Mouse (Mus musculus): ENCODE measurements around the gene Gab2. TPM values are rescaled to one million over a fixed set of nuclear protein-coding genes. Genes with fewer than 3 reads are reported as not detected.

Gene Gab2
- total and polyA plus RNA-seq, 2 experiments from 2014 or later = 12.5 to 26.7 TPM

- no peaks in the 10 kb centered on the region for H3K9me3 ChIP-seq (ENCODE audit: low read length)
- no peak for TF ChIP-seq CTCF (IDR thresholded peaks at IDR 0.05; ENCODE audit: low read depth)
- ATAC-seq (no peak), DNase-seq (ENCODE audit: low spot score) (no peak)
- no peak overlapping the region for H3K4me3 ChIP-seq (ENCODE audit: low read length)
- H3K27me3 ChIP-seq (ENCODE audit: insufficient read depth, low read length) = no peaks in the 10 kb centered on the region
- no peak overlapping the region for H3K27ac ChIP-seq
- H3K4me1 ChIP-seq (ENCODE audit: insufficient read depth, low read length) = no peaks in the 10 kb centered on the region
- H3K9ac ChIP-seq (replicated peaks; ENCODE audit: low read length) = no peak overlapping the region
- no peaks in the 10 kb centered on the region for H3K36me3 ChIP-seq (ENCODE audit: insufficient read depth, low read length)
- WGBS = 86% methylated on average over 1 of the region's 1 CpGs
- H3K4me2 ChIP-seq (ENCODE audit: low read depth, low read length) = no peak overlapping the region
Observed at GRCm38 (mm10) chr7:97247661-97248060, 166.3 kb downstream of the Gab2 start.

- DNase-seq (ENCODE audit: low spot score) (no peak), ATAC-seq (no peak)
- Histone ChIP-seq H3K4me3 (ENCODE audit: low read length) (no peak overlapping the region), H3K4me1 (ENCODE audit: insufficient read depth, low read length) (no peaks in the 10 kb centered on the region), H3K9me3 (ENCODE audit: low read length) (no peaks in the 10 kb centered on the region), H3K27me3 (ENCODE audit: insufficient read depth, low read length) (no peaks in the 10 kb centered on the region), H3K9ac (replicated peaks; ENCODE audit: low read length) (no peak overlapping the region), H3K36me3 (ENCODE audit: insufficient read depth, low read length) (no peaks in the 10 kb centered on the region), H3K4me2 (ENCODE audit: low read depth, low read length) (no peak overlapping the region), H3K27ac (no peak overlapping the region)
- WGBS = 75% methylated on average over 5 of the region's 5 CpGs
- TF ChIP-seq CTCF (IDR thresholded peaks at IDR 0.05; ENCODE audit: low read depth) = no peak
Observed at GRCm38 (mm10) chr7:97248136-97248535, 166.8 kb downstream of the Gab2 start.

- Histone ChIP-seq H3K4me2 (ENCODE audit: low read depth, low read length) (no peak overlapping the region), H3K4me3 (ENCODE audit: low read length) (no peak overlapping the region), H3K9ac (replicated peaks; ENCODE audit: low read length) (no peak overlapping the region), H3K36me3 (ENCODE audit: insufficient read depth, low read length) (no peaks in the 10 kb centered on the region), H3K27ac (no peak overlapping the region), H3K27me3 (ENCODE audit: insufficient read depth, low read length) (no peaks in the 10 kb centered on the region), H3K9me3 (ENCODE audit: low read length) (no peaks in the 10 kb centered on the region), H3K4me1 (ENCODE audit: insufficient read depth, low read length) (no peaks in the 10 kb centered on the region)
- DNase-seq (ENCODE audit: low spot score) (no peak), ATAC-seq (no peak)
- WGBS = 76% methylated on average over 2 of the region's 2 CpGs
- TF ChIP-seq CTCF (IDR thresholded peaks at IDR 0.05; ENCODE audit: low read depth) = no peak
Observed at GRCm38 (mm10) chr7:97251638-97252037, 170.3 kb downstream of the Gab2 start.

DNA sequence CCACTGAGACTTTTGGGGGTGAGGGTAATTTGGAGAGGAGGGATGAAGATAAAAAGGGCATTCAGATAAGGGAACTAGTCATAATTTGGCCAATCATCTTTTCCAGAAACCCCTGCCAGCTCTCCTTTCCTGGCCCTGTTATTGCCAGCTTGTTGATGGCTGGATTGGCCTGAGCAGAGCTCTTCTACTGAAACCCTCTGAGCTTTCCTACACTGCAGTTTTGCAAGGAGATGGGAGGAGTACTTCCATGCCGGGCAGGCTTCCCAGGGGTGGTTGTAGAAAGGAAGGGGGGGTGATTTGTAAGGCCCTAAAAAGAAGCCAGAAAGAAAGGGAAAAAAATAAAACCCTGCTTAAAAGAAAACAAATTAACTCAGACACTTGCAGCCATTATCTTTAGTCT lies 181.2 kb downstream of the Gab2 start:
- H3K4me3 ChIP-seq (ENCODE audit: low read length) = no peak overlapping the region
- H3K9ac ChIP-seq (replicated peaks; ENCODE audit: low read length) = no peak overlapping the region
- DNase-seq (ENCODE audit: low spot score) = no peak
- no peaks in the 10 kb centered on the region for H3K9me3 ChIP-seq (ENCODE audit: low read length)
- H3K4me2 ChIP-seq (ENCODE audit: low read depth, low read length) = no peak overlapping the region
- 67% methylated on average over 1 of the region's 1 CpGs for WGBS
- H3K27ac ChIP-seq = no peak overlapping the region
- no peaks in the 10 kb centered on the region for H3K27me3 ChIP-seq (ENCODE audit: insufficient read depth, low read length)
- no peak for ATAC-seq
- H3K4me1 ChIP-seq (ENCODE audit: insufficient read depth, low read length) = no peaks in the 10 kb centered on the region
- no peaks in the 10 kb centered on the region for H3K36me3 ChIP-seq (ENCODE audit: insufficient read depth, low read length)
- TF ChIP-seq CTCF (IDR thresholded peaks at IDR 0.05; ENCODE audit: low read depth) = no peak

GRCm38 (mm10) chr7:97270367-97270766 lies 189.0 kb downstream of the Gab2 start:
- no peak overlapping the region for H3K4me3 ChIP-seq (ENCODE audit: low read length)
- H3K9me3 ChIP-seq (ENCODE audit: low read length) = no peaks in the 10 kb centered on the region
- ATAC-seq (no peak), DNase-seq (ENCODE audit: low spot score) (no peak)
- H3K27me3 ChIP-seq (ENCODE audit: insufficient read depth, low read length) = no peaks in the 10 kb centered on the region
- no peaks in the 10 kb centered on the region for H3K4me1 ChIP-seq (ENCODE audit: insufficient read depth, low read length)
- H3K27ac ChIP-seq = no peak overlapping the region
- H3K9ac ChIP-seq (replicated peaks; ENCODE audit: low read length) = no peak overlapping the region
- no peak overlapping the region for H3K4me2 ChIP-seq (ENCODE audit: low read depth, low read length)
- TF ChIP-seq CTCF (IDR thresholded peaks at IDR 0.05; ENCODE audit: low read depth) = no peak
- no peaks in the 10 kb centered on the region for H3K36me3 ChIP-seq (ENCODE audit: insufficient read depth, low read length)

- DNase-seq (ENCODE audit: low spot score) = no peak
- no peak for TF ChIP-seq CTCF (IDR thresholded peaks at IDR 0.05; ENCODE audit: low read depth)
- no peaks in the 10 kb centered on the region for H3K36me3 ChIP-seq (ENCODE audit: insufficient read depth, low read length)
- H3K9ac ChIP-seq (replicated peaks; ENCODE audit: low read length) = no peak overlapping the region
- no peaks in the 10 kb centered on the region for H3K27me3 ChIP-seq (ENCODE audit: insufficient read depth, low read length)
- H3K4me2 ChIP-seq (ENCODE audit: low read depth, low read length) = no peak overlapping the region
- H3K4me1 ChIP-seq (ENCODE audit: insufficient read depth, low read length) = no peaks in the 10 kb centered on the region
- WGBS = 93% methylated on average over 1 of the region's 1 CpGs
- no peak for ATAC-seq
- H3K4me3 ChIP-seq (ENCODE audit: low read length) = no peak overlapping the region
- no peaks in the 10 kb centered on the region for H3K9me3 ChIP-seq (ENCODE audit: low read length)
- no peak overlapping the region for H3K27ac ChIP-seq
Observed at GRCm38 (mm10) chr7:97271068-97271467, 189.7 kb downstream of the Gab2 start.

GRCm38 (mm10) chr7:97296986-97297385 lies 215.6 kb downstream of the Gab2 start:
- no peak for TF ChIP-seq CTCF (IDR thresholded peaks at IDR 0.05; ENCODE audit: low read depth)
- Histone ChIP-seq H3K9ac (replicated peaks; ENCODE audit: low read length) (no peak overlapping the region), H3K4me3 (ENCODE audit: low read length) (no peak overlapping the region), H3K36me3 (ENCODE audit: insufficient read depth, low read length) (peaks cover 13% of the 10 kb centered on the region; the same call in 1 of the 2 replicates), H3K4me2 (ENCODE audit: low read depth, low read length) (no peak overlapping the region), H3K27me3 (ENCODE audit: insufficient read depth, low read length) (no peaks in the 10 kb centered on the region), H3K9me3 (ENCODE audit: low read length) (no peaks in the 10 kb centered on the region), H3K27ac (no peak overlapping the region), H3K4me1 (ENCODE audit: insufficient read depth, low read length) (no peaks in the 10 kb centered on the region)
- DNase-seq (ENCODE audit: low spot score) = no peak
- no peak for ATAC-seq
- WGBS = 50% methylated on average over 2 of the region's 2 CpGs

All from hindbrain, postnatal 0 days (tissue).